Mouse (Mus musculus): ENCODE results near the gene Pik3cd.
A peak's percentile ranks its signal among the peaks of the same experiment; 100 is the strongest.

The Pik3cd gene

DNA sequence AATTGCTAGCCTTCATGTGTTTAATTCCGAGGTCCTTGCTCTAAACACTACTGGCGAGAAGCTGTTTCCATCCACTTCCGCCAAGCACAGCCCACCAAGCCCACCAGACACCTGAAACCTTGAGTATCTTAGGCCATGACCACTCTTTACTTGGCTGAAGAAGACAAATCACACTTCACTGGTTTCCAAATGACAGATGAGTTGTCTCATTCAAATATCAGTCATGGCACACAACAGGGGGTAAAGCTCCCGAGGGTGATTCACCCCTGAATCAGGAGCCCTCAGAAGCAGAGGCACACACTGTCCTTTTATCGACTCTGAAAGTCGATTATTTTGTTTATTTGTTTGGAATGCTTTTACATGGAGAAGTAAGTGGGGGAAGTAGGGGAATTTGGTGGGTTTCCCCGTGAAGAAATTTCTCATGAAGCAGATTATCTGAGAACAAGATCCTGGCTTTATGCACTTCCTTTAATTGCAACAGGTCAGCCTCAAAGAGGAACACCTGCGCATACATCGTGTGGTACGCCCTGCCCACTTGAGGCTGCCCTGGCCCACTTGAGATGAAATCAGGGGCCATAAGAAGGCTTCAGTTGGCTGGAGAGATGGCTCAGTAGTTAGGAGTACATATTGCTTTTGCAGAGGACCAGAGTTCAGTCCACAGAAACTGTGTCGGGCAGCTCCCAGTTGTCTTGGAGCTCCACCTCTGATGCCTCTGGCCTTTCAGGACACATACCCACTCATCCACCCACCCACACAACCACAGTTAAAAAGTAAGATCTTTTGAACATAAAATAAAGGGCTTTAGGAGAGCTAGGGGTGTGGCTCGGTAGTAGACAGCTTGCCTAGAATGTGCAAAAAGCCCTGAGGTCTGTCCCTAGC is 12.3 kb downstream of the Pik3cd start:
- DNase-seq (ENCODE audit: low spot score), result no peak

DNA sequence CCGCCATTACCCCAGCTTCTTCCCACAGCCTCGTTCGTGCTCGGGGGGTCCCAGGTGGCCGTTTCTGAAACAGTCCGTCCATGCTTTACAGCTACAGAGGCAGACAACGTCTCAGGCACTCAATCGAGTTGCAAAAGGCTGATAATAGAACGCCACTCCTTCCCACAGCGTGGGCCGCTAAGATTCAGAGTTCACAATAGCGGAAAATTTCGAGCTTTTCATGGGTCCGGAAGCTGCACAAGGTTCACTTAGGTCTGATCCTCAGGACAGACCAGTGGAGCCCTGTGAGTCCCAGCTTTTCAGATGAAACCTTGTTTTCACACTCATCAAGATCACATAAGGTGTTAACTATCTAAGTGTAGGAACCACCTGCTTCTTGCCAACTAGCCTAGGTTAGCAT is 13.5 kb downstream of the Pik3cd start:
- DNase-seq (ENCODE audit: low spot score), result no peak

DNA sequence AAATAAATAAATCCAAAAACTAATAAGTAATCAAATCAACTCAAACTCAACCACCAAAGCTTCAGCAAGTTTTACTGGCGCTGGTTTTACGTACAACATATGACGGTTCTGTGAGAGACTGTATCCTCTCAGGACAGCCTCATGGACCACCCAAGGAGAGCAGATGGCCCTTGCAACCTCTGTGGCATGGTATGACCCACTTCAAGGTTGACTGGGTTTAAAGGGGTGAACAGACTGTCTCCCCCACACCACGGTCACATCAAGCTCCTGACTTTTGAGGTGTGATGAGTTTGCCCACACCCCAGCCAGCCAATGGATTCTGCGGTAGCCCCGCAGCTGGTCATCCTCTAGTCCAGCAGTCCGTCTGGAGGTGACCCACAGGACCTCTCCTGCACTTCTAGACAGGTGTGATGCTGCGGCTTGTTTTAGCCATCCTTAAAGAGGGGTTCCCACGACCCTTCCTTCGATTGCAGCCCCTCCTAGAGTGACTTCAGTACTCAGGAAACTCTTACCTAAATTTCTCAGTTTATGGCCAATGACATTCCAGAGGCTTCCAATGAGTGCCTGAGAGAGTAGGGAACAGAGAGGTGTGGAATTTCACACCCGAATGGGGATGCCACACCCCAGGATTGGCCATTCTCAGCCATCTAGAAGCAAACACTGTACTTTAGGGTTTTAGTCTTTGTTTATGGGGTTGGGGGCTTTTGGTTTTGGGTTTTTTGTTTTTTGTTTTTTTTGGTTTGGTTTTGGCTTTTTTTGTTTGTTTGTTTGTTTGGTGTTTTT is 17.3 kb downstream of the Pik3cd start:
- no peak for DNase-seq (ENCODE audit: low spot score)

DNA sequence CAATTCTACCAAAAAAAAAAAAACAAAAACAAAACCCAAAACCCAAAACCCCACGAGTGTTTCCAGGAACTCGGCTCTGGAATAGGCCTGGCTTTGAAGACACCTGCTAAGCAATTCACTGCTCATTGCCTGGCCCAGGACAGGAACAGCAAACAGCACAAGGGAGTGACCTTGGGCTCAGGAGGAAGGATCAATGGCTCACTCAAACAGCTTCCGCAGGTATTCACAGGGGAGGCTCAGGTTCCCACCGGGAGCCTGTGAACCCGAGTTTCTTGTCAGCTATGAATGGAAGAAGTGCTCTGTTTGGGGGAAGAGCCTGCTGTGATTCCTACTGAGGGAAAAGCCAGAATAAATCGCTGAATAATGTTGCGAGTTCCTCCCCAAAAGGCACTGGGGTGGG is 18.5 kb downstream of the Pik3cd start:
- DNase-seq (ENCODE audit: low spot score), result no peak

DNA sequence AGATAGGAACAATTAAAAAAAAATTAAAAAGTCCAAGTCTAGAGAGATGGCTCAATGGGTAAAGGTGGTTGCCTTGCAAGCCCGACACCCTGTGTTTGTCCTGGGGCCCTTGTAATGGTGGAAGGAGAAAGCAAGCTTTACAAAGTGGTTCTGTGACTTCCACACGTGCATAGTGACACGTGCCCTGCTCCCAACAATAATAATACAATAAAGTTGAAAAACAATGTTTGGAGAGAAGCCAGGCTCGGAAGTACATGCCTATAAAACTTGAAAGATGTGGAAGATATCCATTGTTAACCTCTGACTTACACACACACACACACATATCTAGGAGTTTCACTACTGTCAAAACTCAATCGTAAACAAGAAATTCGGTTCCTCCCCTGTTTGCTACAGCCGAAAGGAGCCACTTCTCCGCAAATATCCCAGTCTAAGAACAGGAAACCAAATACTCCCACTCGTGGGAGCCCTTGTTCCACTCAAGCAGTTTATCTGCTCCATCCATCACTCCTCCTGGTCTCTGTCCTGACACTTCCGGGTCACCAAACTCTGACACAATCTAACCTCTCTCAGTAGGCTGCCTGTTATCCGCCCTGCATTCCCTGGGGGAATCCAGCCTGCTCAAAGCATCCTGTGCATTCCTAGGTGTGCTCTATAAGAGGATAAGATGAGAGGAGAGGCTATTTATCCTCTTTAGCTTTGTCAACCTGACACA is 23.2 kb downstream of the Pik3cd start:
- DNase-seq (ENCODE audit: low spot score), result no peak

DNA sequence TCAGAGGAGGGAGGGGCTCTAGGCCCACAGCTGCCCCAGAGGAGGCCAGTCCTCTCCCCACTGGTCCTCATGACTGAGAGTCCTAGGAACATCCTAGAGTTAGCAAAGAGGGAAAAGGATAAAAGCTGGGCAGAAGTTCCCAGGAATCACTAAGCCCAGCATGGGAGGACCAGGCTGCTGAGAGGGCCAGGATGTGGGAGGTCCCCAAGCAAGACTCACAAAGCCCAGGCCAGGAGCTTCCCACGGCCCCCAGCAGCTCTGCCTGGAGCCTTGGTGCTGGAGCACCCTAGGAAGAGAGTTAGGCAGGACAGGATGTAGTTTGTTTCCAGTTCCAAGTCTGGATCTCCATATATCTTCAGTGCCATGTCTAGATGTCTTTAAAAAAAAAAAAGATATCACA is 24.4 kb downstream of the Pik3cd start:
- no peak for DNase-seq (ENCODE audit: low spot score)

DNA sequence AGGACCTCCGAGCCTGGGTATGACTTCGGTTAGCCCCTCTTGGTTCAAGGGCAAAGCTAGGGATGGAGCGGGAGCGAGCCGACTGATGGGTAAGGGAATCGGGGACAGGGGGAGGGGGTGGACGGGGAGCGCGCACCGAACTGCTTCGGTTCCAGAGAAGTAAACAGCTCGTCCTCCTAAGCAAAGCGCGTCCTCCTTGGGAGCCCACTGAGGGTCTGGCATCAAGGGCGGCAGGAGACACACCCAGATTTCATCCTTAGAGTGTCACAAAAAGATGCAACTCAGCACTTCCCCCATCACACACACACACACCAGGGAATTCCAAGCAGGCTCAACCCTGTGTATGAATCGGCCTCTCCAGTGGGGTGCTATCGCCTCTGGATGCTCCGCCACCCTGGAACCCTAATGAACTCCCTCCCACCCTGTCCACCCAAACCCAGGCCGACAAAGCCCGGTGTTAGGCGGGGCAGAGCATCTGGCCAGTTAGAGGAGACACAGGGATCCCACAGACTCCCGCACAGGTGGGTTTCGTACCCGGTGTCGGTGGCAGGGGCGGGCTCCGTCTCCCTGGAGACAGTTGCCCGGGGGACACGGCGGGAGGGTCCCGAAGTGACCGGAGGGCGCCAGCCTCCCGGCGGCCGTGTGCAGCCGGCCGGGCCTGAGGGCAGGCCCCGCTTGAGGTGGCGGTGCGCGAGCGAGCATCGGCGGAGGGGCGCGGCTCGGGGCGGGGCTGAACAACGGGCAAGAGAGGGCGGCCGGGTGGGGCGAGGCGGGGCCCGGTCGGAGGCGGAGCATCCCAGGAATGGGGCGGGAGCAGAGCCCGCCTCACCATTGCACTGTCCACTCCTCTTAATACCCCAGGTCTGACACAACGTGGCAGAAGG is 26.8 kb downstream of the Pik3cd start:
- DNase-seq (ENCODE audit: low spot score), result peak; percentile 62

DNA sequence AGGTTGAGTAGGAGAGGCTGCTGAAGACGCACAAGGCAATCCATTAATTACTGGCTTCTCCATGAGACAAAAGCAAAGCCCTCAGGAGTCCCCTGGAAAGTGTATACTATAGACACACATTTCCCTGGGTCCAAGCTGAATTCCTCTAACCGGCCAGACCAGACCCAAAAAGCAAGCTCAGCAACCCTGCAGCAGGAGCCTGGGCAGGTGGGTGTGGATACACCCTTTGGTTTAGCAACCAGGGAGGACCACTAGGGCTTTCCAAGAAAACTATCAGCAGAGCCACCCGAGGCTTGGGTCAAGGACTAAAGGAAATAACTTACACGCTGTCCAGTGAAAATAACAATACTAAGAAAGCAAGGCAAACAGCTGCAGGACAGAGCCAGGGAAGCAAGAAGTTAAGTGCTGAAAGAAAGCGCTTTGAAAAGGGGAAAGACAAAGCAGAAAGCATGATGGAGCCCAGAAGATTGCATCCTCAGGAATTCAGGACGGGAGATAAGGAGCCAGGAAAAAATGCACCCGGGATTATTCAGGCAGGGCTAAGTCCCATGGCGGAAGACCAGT is 27.5 kb downstream of the Pik3cd start:
- DNase-seq (ENCODE audit: low spot score), result no peak

DNA sequence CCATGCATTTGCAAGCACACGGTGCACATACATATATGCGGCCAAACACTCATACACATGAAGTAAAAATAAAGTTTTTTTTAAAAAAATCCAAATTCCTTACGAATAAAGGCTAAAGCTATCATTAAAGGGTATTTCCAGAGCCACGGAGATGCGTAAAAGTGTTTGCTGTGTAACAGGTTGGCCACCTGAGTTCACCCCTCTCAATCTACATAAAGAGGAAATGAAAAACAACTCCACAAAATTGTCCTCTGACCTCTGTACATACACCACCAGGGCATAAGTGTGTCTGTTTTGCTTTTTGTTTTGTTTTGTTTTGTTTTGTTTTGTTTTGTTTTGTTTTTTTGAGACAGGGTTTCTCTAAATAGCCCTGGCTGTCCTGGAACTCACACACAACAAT is 29.6 kb downstream of the Pik3cd start:
- no peak for DNase-seq (ENCODE audit: low spot score)

DNA sequence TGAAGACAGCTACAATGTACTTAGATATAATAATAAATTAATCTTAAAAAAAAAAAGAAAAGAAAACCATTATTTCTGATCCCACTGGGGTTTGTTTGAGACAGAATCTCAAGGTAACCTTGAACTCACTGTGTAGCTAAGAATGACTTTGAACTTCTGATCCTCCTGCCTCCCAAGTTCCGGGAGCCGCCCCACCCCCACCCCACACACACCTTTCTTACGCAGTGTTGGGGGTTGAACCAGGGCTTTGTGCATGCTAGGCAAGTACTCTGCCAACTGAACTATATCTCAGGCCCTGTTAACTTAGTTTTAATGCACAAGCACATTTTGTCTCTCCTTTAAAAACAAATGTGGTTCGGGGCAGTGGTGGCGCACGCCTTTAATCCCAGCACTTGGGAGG is 31.2 kb downstream of the Pik3cd start:
- no peak for DNase-seq (ENCODE audit: low spot score)

DNA sequence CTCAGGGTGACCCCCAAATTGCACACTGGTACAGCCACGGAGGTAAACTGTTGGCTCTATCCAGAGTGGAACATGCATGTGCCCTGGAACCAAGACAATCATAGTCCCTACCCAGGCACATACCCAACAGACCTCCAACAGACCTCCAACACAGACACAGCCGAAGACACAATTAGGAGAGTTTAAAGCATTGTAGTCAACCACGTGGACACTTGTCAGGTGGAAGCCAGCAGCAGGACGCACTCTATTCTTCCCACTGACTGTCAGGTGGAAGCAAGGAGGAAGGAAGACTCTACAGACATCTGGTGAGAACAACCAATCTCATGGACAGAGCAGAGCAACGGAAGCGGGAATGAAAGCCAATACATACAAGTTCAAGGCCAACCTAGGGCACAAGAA is 36.7 kb downstream of the Pik3cd start:
- DNase-seq (ENCODE audit: low spot score), result no peak

DNA sequence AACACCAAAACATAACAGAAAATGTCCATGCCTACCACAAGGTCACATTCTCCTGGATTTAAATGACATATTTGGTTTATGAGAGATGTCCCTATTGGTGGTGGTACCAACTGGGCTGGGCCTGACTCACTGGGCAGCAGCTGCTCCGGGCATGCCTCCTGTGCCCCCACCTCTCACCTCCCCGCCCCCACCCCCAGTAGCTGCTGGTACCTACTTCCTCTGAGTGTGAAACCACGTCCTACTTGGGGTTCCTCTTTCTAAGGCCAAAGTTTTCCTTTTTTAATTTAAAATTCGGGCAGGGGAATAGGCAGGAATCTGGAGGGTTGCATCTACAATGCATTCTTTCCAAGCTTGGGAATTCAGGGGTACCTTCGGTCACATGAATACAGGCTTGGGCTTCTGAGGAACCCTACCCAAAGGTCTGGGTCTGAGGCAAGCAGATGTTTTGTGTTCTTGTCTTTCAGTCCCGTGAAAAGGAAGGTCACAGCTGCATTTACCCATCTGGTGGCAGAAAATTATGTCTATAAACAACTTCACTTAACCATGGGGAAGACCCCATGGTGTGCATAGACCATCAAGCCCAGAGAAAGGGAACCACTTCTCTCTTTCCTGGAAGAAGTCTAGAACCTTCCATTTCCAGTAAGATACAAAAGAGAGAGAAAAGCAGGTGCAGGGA is 37.2 kb downstream of the Pik3cd start:
- no peak for DNase-seq (ENCODE audit: low spot score)

DNA sequence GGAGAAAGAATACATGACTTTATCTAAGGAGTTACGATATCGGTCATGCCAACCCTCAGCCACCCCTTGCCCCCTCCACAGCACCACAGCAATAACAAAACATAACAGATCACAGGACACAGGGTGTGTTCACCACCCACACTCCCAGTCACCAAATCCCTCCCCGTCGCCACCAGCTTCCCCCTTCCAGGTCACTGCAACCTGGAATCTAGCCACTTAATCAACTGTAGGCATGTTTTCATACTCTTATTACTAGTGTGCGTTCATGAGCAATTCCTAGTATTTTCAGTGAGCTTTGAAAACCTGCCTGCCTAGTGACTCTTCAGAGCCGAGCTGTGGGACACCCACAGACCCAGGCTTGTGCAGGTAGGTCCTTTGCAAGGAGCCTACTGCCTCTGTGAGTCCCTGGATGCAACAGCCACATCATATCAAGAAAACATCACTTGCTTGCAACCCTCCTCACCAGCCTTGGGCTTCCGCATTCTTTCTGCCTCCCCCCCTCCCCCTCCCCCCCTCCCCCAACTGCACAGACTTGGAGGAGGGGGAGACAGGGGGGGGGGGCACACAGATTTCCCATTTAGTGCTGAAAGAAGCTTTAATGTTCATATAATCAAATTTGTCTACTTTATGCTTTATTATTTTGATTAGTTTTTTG is 38.4 kb downstream of the Pik3cd start:
- no peak for DNase-seq (ENCODE audit: low spot score)

DNA sequence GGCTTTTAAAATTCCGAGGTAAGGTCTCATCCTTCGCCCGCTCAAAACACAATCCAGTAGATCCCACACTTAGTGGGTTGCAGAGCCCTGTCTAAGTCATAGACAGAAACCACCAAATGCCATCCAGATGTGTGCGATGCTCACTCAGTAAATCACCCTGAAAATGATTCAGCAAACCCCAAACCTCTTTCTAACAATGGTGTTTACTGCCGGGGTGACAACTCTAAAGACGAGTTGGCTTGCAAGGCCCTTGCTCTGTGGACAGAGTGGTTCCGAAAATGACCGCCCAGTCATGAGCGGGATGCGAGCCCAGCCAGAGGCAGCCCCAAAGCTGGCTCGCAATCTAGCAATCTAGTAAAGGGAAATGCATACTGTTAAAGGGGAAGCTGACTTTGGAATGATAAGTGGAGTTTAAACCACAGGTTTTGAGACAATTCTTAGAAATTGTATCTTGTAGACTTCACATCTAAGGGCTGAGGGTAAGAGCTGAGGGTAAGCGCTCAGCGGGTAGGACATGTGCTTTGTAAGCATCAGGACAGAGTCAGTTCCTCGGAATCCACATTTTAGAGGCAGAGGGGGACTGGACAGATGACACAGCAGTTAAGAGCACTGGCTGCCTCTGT is 40.3 kb downstream of the Pik3cd start:
- DNase-seq (ENCODE audit: low spot score), result no peak

DNA sequence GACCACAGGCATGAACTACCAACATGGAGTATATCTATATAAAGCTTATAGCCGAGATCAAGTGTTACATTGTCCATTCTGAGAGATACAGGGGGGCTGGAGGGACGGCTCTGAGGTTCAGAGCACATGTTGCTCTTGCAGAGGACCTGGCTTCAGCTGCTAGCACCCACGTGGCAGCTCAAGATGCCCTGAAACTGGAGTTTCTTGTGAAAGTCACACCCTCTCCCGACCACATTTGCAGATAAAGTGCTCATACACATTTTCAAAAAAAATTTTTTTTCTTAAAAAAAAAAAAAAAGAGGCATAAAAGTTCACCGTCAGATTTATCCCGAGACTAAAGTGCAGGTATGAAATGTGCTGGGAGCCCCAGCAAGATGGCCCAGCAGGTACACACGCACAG is 41.8 kb downstream of the Pik3cd start:
- no peak for DNase-seq (ENCODE audit: low spot score)

DNA sequence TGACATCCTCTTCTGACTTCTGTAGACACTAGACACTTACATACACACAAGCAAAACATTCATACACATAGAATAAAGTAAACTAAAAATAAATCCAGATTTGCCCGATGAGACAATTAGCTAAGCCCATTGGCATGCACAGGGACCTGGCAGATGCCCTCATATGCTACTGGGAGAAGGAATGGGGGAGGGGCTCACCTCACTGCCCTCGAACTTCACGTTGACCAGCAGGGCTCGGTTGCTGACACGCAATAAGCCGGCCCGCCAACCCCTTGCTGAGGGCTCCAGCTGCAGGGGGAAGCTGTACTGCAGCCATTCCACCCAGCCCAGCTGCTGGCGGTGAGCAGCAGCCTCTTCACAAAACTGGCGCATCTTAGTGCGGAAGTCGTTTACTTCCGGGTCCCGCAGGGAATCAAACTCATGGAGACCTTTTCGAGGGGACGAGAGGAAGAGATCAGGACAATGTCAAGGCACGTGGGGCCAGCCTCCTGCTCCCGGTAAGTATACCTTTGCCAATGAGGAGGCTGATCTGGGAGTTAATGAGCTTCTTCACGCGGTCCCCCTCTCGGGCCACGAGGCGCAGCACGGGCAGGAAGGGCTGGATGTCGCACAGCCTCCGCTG is 42.8 kb downstream of the Pik3cd start:
- no peak for DNase-seq (ENCODE audit: low spot score)

DNA sequence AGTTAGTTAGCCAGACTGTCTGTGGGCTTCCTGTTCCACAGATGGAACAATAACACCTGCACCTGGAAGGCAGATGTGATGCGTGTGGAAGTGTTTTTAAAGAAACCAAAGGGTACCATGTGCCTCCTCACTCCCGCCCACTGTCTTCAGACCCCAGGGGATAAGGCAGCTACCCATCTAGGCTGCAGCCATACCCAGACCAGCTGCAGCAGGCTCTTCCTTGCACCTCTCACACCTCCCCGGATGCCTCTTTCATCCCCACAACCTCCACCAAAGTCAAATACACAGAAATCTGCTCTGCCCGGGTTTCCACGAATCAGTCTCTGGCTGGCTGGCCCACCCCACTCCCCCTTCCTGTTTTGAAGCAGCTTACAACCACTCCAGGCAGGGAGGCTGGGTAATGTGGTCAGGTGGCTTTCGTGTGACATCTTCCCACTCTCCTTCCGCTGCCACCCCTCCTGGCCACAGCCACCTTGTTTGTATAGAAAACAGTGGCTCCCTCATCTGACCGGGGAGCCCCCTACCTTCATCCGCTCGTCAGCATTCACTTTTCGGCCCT is 44.4 kb downstream of the Pik3cd start:
- no peak for DNase-seq (ENCODE audit: low spot score)

DNA sequence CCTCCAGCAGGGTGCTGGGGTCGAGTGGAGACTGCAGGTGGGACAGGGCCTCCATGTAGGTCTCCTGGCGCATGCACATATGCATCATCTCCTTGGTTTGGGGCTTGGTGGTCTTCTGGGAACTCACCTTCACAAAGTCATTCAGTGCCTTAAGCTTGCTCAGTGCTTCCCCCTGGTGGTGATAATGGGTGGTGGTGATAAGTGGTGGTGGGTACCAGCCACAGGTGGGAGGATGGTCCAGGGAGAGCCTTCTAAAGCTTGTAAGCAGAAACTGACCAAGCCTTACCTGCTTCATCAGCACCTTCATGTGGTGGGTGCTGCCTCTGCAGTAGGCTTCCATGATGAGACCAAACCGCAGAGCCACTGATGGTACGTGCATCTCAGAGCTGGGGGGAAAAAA is 48.1 kb downstream of the Pik3cd start:
- DNase-seq (ENCODE audit: low spot score), result peak; percentile 68
